Mouse (Mus musculus): ENCODE measurements at regions not wholly inside any gene's neighbourhood (a gene's known extent, or its start where the extent isn't known, plus 50 kb on each side); places are given as distances from the start of the nearest gene placed in this dataset.

DNA sequence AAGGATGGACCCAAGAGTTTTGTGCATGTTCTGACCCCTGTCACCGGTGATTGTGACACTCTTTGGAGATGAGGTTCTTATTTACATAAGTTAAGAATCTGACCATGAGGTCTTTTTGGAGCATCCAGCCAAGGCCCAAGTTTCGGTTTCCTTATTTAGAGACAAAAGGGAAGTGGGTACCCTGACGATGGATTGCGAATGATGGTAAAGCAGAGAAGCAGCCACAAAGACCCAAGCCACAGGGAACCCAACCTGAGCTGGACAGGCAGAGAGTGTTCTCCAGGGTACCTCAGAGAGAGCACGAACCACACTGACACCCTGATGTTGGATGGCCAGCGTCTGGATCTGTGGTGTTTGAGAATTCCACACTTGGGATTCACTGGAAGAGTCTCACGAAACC is 100.8 kb upstream of the L3mbtl4 start:
- TF ChIP-seq CTCF (IDR thresholded peaks at IDR 0.05; ENCODE audit: borderline replicate concordance, insufficient read depth, low read depth, low read length) (no peak), POLR2A (IDR thresholded peaks at IDR 0.05; ENCODE audit: borderline replicate concordance, insufficient read depth, low read length) (no peak)

All from cerebellum, adult 2 months (tissue).